Mouse (Mus musculus): Measurements from ENCODE around the gene Hmg20b.

Gene Hmg20b

DNA sequence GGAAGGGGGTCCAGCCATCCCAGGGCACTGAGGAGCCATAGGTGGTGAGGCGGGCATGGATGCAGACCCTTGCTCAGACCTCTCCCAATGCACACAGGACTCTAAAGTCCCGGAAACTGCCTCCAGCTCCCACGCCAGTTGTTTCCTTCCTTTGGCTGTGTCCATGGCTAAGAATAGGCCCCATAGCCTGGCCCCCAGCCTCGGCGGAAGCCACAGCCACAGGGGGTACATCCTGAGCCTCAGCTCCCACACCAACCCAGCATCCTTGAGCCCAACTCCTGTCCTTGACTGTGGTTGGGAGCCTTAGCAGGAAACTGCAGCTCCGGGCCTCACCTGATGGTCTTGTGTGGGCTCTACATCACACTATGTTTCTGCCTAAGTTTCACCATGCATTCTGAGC, 23.4 kb downstream of the Hmg20b start:
- no peak for DNase-seq (ENCODE audit: low spot score in 2 of 2)

DNA sequence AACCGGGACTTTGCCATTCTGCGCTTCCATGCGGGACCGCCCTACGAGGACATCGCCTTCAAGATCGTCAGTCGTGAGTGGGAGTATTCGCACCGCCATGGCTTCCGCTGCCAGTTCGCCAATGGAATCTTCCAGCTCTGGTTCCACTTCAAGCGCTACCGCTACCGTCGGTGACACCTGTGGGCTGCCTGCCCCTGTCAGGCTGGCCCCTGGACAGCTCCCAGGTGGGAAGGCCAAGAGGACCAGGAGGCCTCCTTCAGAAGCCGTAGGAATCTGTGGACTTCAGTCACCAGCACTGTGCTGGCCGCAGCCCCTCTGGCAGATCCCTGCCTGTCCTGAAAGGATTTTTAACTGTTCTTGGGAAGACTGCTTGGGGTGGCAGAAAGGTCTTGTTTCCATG, 24.5 kb downstream of the Hmg20b start:
- DNase-seq (ENCODE audit: low spot score in 2 of 2), result no peak

DNA sequence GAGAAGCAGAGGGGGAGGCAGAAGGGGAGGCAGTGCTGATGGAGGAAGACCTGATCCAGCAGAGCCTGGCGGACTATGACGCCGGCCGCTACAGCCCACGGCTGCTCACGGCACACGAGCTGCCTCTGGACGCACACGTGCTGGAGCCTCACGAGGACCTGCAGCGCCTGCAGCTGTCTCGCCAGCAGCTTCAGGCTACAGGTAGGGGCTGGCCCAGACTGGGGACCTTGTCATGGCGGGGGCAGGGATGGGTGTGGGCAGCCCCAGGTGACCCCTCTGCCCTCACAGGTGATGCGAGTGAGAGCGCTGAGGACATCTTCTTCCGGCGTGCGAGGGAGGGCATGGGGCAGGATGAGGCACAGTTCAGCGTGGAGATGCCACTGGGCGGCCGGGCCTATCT, 25.1 kb downstream of the Hmg20b start:
- DNase-seq (ENCODE audit: low spot score in 2 of 2), result no peak

GRCm38 (mm10) chr10:81323791-81324530, 26.3 kb downstream of the Hmg20b start:
- DNase-seq (ENCODE audit: low spot score in 2 of 2), result no peak

- no peak for DNase-seq (ENCODE audit: low spot score in 2 of 2)
These were observed 27.0 kb downstream of the Hmg20b start for GRCm38 (mm10) chr10:81323141-81323775.

- DNase-seq (ENCODE audit: low spot score in 2 of 2), result no peak
These were observed 27.8 kb downstream of the Hmg20b start for GRCm38 (mm10) chr10:81322444-81322843.

GRCm38 (mm10) chr10:81321436-81321835, 28.8 kb downstream of the Hmg20b start:
- DNase-seq (ENCODE audit: low spot score in 2 of 2), result no peak

- DNase-seq (ENCODE audit: low spot score in 2 of 2), result peak; percentile 99 to 100
These were observed 29.5 kb downstream of the Hmg20b start, which contains the start of gene Cactin for GRCm38 (mm10) chr10:81320550-81321347. TSS of gene Cactin (plus strand) at chr10:81321103.

GRCm38 (mm10) chr10:81319741-81320549, 30.3 kb downstream of the Hmg20b start:
- DNase-seq (ENCODE audit: low spot score in 2 of 2), result peak; percentile 57 to 93

DNA sequence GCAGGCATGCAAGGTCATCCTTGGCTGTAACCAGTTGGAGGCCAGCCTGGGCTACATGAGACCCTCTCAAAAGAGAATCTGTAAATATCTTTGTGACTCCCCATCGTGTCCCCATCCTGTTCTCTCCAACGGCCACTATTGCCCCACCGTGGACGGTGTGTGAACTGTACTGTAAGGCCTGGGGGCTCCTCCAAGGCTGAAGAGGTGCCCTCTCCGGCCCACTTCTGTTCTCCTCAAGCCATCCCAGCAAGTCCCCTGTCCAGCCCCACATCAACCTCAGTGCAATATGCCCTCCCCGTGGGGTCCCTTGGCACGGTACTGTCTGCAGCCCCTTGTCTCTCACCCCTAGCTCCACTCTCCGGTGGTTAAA, 31.0 kb downstream of the Hmg20b start:
- no peak for DNase-seq (ENCODE audit: low spot score in 2 of 2)

DNA sequence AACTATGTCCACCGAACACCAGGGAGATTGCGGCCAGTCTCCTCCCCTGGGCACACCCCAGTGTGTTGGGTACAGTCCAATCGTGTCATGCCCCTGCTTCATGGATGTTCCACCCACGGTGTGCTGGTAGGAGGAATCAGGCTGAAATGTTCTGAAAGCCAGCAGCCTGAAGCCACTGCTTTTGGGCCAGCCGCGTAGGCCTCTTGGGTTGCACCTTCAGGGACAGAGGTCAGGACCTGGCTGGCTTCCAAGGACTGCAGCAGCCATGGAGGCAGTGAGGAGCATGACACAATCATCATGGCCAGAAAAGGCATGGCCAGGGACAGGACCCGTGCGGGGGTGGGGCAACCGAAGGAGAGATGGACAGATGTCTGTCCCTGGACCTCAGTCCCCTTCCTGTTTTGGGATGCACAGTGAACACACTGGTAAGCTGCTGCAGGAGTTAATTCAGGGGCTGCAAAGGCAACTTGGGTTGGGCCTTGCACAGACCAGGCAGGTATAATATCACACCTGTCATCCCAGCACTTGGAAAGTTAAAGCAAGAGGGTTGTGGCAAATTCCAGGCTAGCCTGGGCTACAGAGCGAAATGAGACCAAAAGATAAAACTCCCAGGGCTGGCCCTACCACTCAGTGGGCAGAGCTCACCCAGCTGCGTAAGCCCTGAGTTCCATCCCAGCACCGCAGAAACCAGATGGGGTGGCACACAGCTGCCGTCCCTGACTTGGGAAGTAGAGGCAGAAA, 31.5 kb downstream of the Hmg20b start:
- no peak for DNase-seq (ENCODE audit: low spot score in 2 of 2)

DNA sequence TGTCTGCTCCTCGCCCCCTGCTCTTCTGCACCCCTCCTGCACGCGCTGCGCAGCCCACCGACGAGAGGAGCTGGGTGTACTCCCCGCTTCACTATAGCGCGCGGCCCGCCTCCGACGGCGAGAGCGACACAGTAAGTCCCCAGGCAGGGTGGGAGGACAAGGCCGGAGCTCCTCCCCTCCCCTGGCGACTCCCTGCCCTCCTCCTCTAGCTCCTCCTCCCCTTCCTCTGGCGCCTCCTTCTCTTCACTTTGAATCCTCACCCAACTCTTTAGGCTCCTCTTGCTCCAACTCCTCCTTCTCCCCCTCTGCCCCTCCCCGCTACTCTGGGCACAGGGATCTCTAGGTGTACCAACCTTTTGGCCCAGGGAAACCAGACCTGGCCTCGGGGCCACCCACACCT, 33.0 kb downstream of the Hmg20b start:
- no peak for DNase-seq (ENCODE audit: low spot score in 2 of 2)

- DNase-seq (ENCODE audit: low spot score in 2 of 2), result no peak
These were observed 33.8 kb downstream of the Hmg20b start for GRCm38 (mm10) chr10:81316338-81317060.

DNA sequence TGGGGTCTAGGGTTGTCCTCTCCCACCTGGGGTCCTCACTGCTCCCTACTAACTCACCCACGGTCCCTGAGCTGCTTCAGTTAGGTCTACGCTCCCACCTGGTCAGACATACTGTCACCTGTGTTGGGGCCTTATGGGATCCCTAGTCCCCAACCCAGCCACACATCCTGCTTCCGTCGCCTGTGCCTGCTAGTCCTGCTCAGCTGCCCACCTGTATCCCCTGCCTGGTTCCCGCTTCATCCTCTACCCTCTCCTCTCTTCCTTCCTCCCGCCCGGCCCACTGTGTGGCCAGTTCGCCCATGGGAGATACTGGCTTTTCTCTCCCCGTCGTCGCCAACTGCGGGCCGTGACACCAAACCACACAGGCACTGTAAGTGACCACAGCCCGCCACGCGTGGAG, 34.7 kb downstream of the Hmg20b start:
- DNase-seq (ENCODE audit: low spot score in 2 of 2), result no peak

DNA sequence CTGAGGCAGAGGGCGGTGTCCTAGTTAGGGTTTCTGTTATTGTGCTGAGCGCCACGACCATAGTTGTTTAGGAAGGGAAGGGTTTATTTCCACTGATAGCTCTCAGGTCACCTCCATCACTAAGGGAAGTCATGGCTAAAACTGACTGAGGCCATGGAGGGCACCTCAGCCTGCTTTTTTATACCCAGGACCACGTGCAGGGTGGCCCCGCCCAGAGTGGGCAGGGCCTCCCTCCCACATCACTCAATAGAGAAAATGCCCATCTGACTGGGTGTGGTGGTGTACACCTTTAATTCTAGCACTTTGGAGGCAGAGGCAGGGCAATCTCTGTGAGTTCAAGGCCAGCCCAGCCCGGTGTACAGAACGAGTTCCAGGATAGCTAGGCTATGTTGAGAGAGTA, 36.1 kb downstream of the Hmg20b start:
- DNase-seq (ENCODE audit: low spot score in 2 of 2), result no peak

DNA sequence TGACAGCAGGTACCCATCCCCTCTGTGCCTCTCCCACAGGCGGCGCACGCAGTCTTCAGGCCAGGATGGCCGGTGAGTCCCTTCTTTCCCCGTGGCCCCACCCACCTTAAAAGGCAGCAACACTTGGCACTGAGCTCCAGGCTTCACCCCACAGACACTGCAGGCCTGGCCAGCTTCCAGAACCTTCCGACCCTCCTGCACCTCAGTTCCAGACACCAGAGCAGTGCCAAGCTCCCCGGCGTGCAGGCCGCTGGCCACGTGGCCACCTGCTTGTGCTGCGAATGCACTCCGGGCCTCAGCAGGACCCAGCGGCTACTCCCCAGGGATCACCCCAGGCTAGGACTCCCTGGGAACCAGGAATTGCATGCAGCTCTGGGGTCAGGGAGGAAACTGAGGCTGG, 36.7 kb downstream of the Hmg20b start:
- DNase-seq (ENCODE audit: low spot score in 2 of 2), result no peak

GRCm38 (mm10) chr10:81309571-81309970, 40.7 kb downstream of the Hmg20b start:
- no peak for DNase-seq (ENCODE audit: low spot score in 2 of 2)

- DNase-seq (ENCODE audit: low spot score in 2 of 2), result no peak
These were observed 43.2 kb downstream of the Hmg20b start for GRCm38 (mm10) chr10:81306837-81307682.

DNA sequence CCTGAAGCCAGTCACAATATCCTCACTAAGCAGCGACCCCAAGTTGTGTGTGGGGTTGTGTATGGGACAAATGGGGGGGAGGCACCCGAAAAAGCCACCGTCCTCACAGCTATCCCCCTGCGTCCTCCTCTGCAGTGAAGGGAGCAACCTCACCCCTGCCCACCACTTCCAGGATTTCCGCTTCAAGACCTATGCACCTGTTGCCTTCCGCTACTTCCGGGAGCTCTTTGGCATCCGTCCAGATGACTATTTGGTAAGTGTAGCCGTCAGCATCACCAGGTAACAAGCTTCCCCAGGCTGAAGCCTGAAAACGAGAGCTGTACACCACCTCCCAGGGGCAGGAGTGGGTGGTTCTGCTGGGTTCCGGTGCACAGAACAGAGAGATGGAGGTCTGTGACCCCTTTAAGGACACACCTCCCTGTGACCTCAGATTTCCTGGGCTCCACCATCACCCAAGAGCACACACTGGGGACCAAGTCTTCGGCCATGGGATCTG, 44.1 kb downstream of the Hmg20b start:
- DNase-seq (ENCODE audit: low spot score in 2 of 2), result no peak

All from frontal cortex, postnatal 14 days (tissue).